Mouse (Mus musculus) mammary gland, adult 2 months (tissue): Measurements from ENCODE around the gene Bmx. TPM values are rescaled to one million over a fixed set of nuclear protein-coding genes. Genes with fewer than 3 reads are reported as not detected.

Experiments used
- polyA plus RNA-seq: library from polyadenylated mRNA; depleted of rRNA; stranded (reverse); fragments of >200 nt; gene quantifications from 2 replicates; pipeline ENCODE4 v1.2.3, GENCODE M21; 2012; ENCODE audit warnings: low replicate concordance; rRNA removed

Bmx gene
- 0.13 and 0.56 TPM in 2 replicates for polyA plus RNA-seq

GRCm38 (mm10) chrX:164258057-164258456 is at the start of gene Bmx:
Bmx (minus strand) TSS chrX:164258193.

GRCm38 (mm10) chrX:164269285-164269761 is 11.3 kb upstream of the Bmx start, which contains the start of gene Pir:
Pir (plus strand) TSS chrX:164269371.

Other genes with a start within 250 kb of the Bmx start
- gene Car5b, start 230.2 kb downstream of the Bmx start, polyA plus RNA-seq: 40.7 and 80.7 TPM in 2 replicates
- 3.5 and 5.2 TPM in 2 replicates for gene Siah1b, start 181.7 kb downstream of the Bmx start, polyA plus RNA-seq
- not detected in 2 replicates for gene Cltrn, start 169.4 kb downstream of the Bmx start, polyA plus RNA-seq
- 0.04 and 0.23 TPM in 2 replicates for gene Ace2, start 118.9 kb downstream of the Bmx start, polyA plus RNA-seq
- 4.8 and 5.0 TPM in 2 replicates for gene Pir, start 11.2 kb upstream of the Bmx start, polyA plus RNA-seq
- gene Vegfd, start 115.2 kb upstream of the Bmx start, polyA plus RNA-seq: 6.6 and 8.4 TPM in 2 replicates
- gene Piga, start 161.6 kb upstream of the Bmx start, polyA plus RNA-seq: 1.0 and 2.7 TPM in 2 replicates
- gene Asb11, start 178.8 kb upstream of the Bmx start, polyA plus RNA-seq: 0.12 and 27.8 TPM in 2 replicates
- not detected in 2 replicates for gene Asb9, start 248.1 kb upstream of the Bmx start, polyA plus RNA-seq